Mouse (Mus musculus) mouse embryonic stem cell (cell line): ENCODE measurements around the gene Tnc.

ENCODE experiments used
- in situ Hi-C, 2 experiments: fragments of 300-500 bp; cut with MboI; formaldehyde crosslinking; loops; 1 replicate in 1 of 2; 3 replicates in 1 of 2; pipeline ENCODE4 v1.14.3; 2019 to 2020; ENCODE audit warnings: low sequenced_read_pairs in 2 of 2, low pct_unique_long_range_greater_than_20kb in 1 of 2, mixed read lengths in 1 of 2; ENCODE audit not compliant: unreplicated experiment in 1 of 2

Gene Tnc

GRCm38 (mm10) chr4:64034724-64035123 lies 12.1 kb downstream of the Tnc start:
- in situ Hi-C loops: no loop called here

GRCm38 (mm10) chr4:64033191-64033590 lies 13.6 kb downstream of the Tnc start:
- in situ Hi-C loops: no loop called here

GRCm38 (mm10) chr4:64029486-64029885 lies 17.3 kb downstream of the Tnc start:
- in situ Hi-C loops: no loop called here

- in situ Hi-C loops: no loop called here
Observed at GRCm38 (mm10) chr4:64025591-64025990, 21.2 kb downstream of the Tnc start.

- in situ Hi-C loops: no loop called here
Observed at GRCm38 (mm10) chr4:64024041-64024779, 22.6 kb downstream of the Tnc start.

- in situ Hi-C loops: no loop called here
Observed at GRCm38 (mm10) chr4:64020930-64021589, 25.8 kb downstream of the Tnc start.

- in situ Hi-C loops: no loop called here
Observed at GRCm38 (mm10) chr4:64020151-64020550, 26.7 kb downstream of the Tnc start.

- in situ Hi-C loops: no loop called here
Observed at GRCm38 (mm10) chr4:64011308-64011707, 35.5 kb downstream of the Tnc start.

GRCm38 (mm10) chr4:64009936-64010335 lies 36.9 kb downstream of the Tnc start:
- in situ Hi-C loops: no loop called here

GRCm38 (mm10) chr4:64005198-64005597 lies 41.6 kb downstream of the Tnc start:
- in situ Hi-C loops: no loop called here

GRCm38 (mm10) chr4:64003677-64004076 lies 43.1 kb downstream of the Tnc start:
- in situ Hi-C loops: no loop called here

- in situ Hi-C loops: no loop called here
Observed at GRCm38 (mm10) chr4:64002168-64002567, 44.6 kb downstream of the Tnc start.

GRCm38 (mm10) chr4:64000788-64001187 lies 46.0 kb downstream of the Tnc start:
- in situ Hi-C loops: no loop called here

GRCm38 (mm10) chr4:64000293-64000692 lies 46.5 kb downstream of the Tnc start:
- in situ Hi-C loops: no loop called here

- in situ Hi-C loops: no loop called here
Observed at GRCm38 (mm10) chr4:63993462-63994113, 53.2 kb downstream of the Tnc start.

- in situ Hi-C loops: no loop called here
Observed at GRCm38 (mm10) chr4:63990216-63990615, 56.6 kb downstream of the Tnc start.

GRCm38 (mm10) chr4:63988090-63988489 lies 58.7 kb downstream of the Tnc start:
- in situ Hi-C loops: no loop called here

GRCm38 (mm10) chr4:63986576-63986975 lies 60.2 kb downstream of the Tnc start:
- in situ Hi-C loops: no loop called here

- in situ Hi-C loops: no loop called here
Observed at GRCm38 (mm10) chr4:63983098-63983445, 63.7 kb downstream of the Tnc start.
